ENCODE assay signal across 15 mouse cellular contexts in the genomic region with DNA sequence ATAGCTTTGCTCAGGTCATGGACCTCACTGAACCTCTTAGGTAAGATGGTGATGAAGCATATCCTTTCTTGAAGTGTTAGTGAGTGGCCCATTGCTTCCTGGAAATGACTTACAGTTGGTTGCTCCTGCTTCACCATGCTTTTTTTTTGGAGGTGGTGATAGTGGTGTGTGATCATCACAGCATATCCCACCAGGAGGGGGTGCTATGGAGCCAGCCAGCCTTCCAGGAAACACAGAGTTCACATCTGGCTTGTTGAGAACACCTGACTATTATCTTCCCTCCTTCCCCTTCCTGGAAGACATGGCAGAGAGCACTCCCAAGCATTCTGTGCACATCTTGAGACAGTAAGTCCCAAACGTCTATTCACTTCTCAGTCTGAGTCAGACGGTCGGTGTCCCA.
DNase-seq lines count a peak whose midpoint lies in the region; ATAC-seq and TF ChIP-seq lines count a peak whose summit lies in the region.
"Had no signal": no experiment of that assay in that cellular context is flagged by ENCODE, and none has a peak within 500 bp of the region (broad histone marks: within the 10 kb centered on the region; RNA-seq: fewer than 3 reads in every experiment).

No protein-coding gene starts in this region.

- no peak overlapping the region for H3K4me3 ChIP-seq in layer of hippocampus, adult 2 months
- H3K4me3 ChIP-seq in midbrain, embryonic 11.5 days (ENCODE audit: low read depth, low read length), result no peak overlapping the region
- H3K4me3 ChIP-seq: embryonic facial prominence, embryonic 15.5 days; hindbrain, embryonic 15.5 days; neural tube, embryonic 12.5 days had no signal

- H3K27me3 ChIP-seq in midbrain, embryonic 11.5 days (ENCODE audit: control insufficient read depth, insufficient read depth, low read length), result no peaks in the 10 kb centered on the region
- H3K27me3 ChIP-seq: embryonic facial prominence, embryonic 15.5 days; hindbrain, embryonic 15.5 days; neural tube, embryonic 12.5 days had no signal

- peak; percentile 56 for TF ChIP-seq CTCF in layer of hippocampus, adult 2 months (conservative IDR thresholded peaks at IDR 0.05)

- no peaks in the 10 kb centered on the region for H3K36me3 ChIP-seq in midbrain, embryonic 11.5 days (ENCODE audit: control insufficient read depth, insufficient read depth, low read length)
- H3K36me3 ChIP-seq: embryonic facial prominence, embryonic 15.5 days; hindbrain, embryonic 15.5 days; neural tube, embryonic 12.5 days had no signal

- no peak overlapping the region for H3K27ac ChIP-seq in layer of hippocampus, adult 2 months
- no peak overlapping the region for H3K27ac ChIP-seq in midbrain, embryonic 11.5 days (ENCODE audit: low read depth, low read length)
- H3K27ac ChIP-seq: embryonic facial prominence, embryonic 15.5 days; hindbrain, embryonic 15.5 days; macrophage; neural tube, embryonic 12.5 days had no signal

- DNase-seq in adrenal gland, postnatal 10 days, result peak; percentile 15
- no peak for DNase-seq in adrenal gland, postnatal 25 days
- DNase-seq in layer of hippocampus, adult 2 months (ENCODE audit: low spot score in 2 of 2), result no peak
- DNase-seq in layer of hippocampus, postnatal 14 days (ENCODE audit: low spot score in 2 of 2), result no peak
- no peak for DNase-seq in midbrain, embryonic 11.5 days (ENCODE audit: low spot score, missing footprints)
- DNase-seq in layer of hippocampus, adult 11-12 months (ENCODE audit: low spot score), result no peak
- DNase-seq: cerebellum, adult 11-12 months; gastrocnemius, postnatal 14 days had no signal

- H3K4me2 ChIP-seq in midbrain, embryonic 11.5 days, result no peak overlapping the region
- H3K4me2 ChIP-seq: embryonic facial prominence, embryonic 15.5 days; hindbrain, embryonic 15.5 days; neural tube, embryonic 12.5 days had no signal

- 89% methylated on average over 3 of the region's 3 CpGs for WGBS in midbrain, embryonic 11.5 days

- peak; percentile 46 to 53; a peak in 2 of 4 replicates for ATAC-seq in hematopoietic stem cell, adult 5-6 weeks (replicated peaks in 1 of 2; ENCODE audit: insufficient read depth in 1 of 2, low FRiP score in 2 of 2, low TSS enrichment in 1 of 2, low read depth in 1 of 2, poor library complexity in 2 of 2, severe bottlenecking in 2 of 2)
- peak; percentile 74 for ATAC-seq in megakaryocyte progenitor cell, adult 5-6 weeks (replicated peaks; ENCODE audit: poor library complexity)
- no peak for ATAC-seq in midbrain, embryonic 11.5 days (ENCODE audit: low FRiP score)
- ATAC-seq: activated CD4-positive, CD25-positive, alpha-beta regulatory T cell, adult 4 months had no signal

- H3K9ac ChIP-seq in midbrain, embryonic 11.5 days (ENCODE audit: low read length), result no peak overlapping the region
- H3K9ac ChIP-seq: embryonic facial prominence, embryonic 15.5 days; hindbrain, embryonic 15.5 days; neural tube, embryonic 12.5 days had no signal

- H3K4me1 ChIP-seq in midbrain, embryonic 11.5 days (ENCODE audit: control insufficient read depth, insufficient read depth, low read length), result no peaks in the 10 kb centered on the region
- H3K4me1 ChIP-seq: embryonic facial prominence, embryonic 15.5 days; hindbrain, embryonic 15.5 days; neural tube, embryonic 12.5 days had no signal

- no peaks in the 10 kb centered on the region for H3K9me3 ChIP-seq in midbrain, embryonic 11.5 days (ENCODE audit: control insufficient read depth, low read length)
- H3K9me3 ChIP-seq: embryonic facial prominence, embryonic 15.5 days; hindbrain, embryonic 15.5 days; neural tube, embryonic 12.5 days had no signal
